7 mouse cellular contexts compared by ENCODE assay signal in the genomic region with DNA sequence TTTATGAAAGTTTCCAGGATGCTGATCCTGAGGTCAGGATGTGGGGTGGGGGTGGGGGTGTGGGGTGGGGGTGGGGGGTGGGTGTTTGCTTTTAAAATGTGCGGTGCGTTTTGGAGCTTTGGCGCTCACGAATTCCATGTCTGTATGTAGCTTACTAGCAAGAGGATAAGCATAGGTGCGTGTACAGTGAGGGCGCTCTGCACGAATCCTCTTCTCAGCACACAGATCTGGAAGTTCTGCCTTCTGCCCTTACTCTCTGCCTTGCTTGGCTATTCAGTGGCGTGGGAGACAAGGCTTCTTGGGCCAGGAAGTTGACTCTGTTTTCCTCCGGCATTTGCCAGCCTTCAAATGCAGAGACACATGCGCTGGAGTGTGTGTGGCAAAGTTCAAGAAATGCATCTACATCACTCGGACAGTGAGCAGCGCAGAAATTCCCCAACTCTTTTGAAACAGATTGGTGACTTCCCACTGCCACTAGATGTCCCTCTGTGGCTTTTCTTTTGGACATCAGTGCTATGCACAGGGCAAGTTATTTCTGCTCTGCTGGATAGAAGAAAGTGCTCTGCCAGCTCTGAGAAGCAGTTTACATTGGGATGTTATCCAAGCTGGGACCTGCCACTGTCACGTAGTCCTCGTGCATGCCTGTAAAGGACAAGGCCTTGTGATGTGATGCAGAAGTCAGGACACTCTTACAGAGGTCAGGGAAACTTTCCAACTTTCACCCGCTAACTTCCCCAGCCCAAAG. TPM values are rescaled to one million over a fixed set of nuclear protein-coding genes. Genes with fewer than 3 reads are reported as not detected.
DNase-seq lines count a peak whose midpoint lies in the region; ATAC-seq lines count a peak whose summit lies in the region.

No protein-coding gene starts in this region.

- 66% methylated on average over 15 of the region's 15 CpGs for WGBS in heart, embryonic 11.5 days (ENCODE audit: insufficient replicate concordance)

- no peaks in the 10 kb centered on the region for H3K9me3 ChIP-seq in heart, embryonic 11.5 days (replicated peaks; ENCODE audit: control insufficient read depth, low read length)

- 0 out of 2 replicates have a peak, but pooled peaks have one; percentile 25 for ATAC-seq in common myeloid progenitor, adult 5-6 weeks (replicated peaks; ENCODE audit: low read depth, poor library complexity, severe bottlenecking)
- ATAC-seq in heart, embryonic 11.5 days (replicated peaks; ENCODE audit: insufficient number of reproducible peaks, low FRiP score, low TSS enrichment), result peak; percentile 63; the same call in 1 of the 2 replicates
- ATAC-seq in granulocyte monocyte progenitor cell, adult 5-6 weeks (replicated peaks; ENCODE audit: poor library complexity, severe bottlenecking), result no peak

- H3K4me3 ChIP-seq in heart, embryonic 11.5 days (ENCODE audit: low read depth, low read length), result no peak overlapping the region

- no peaks in the 10 kb centered on the region for H3K4me1 ChIP-seq in heart, embryonic 11.5 days (ENCODE audit: control insufficient read depth, insufficient read depth, low read length)

- no peak overlapping the region for H3K9ac ChIP-seq in heart, embryonic 11.5 days (ENCODE audit: low read depth, low read length)

- H3K4me2 ChIP-seq in heart, embryonic 11.5 days, result no peak overlapping the region

- no peaks in the 10 kb centered on the region for H3K27me3 ChIP-seq in heart, embryonic 11.5 days (ENCODE audit: control insufficient read depth, insufficient read depth, low read length)

- peak; percentile 13 for DNase-seq in R1 (ENCODE audit: low read depth, low spot score)
- DNase-seq in kidney, postnatal 10 days, result peak; percentile 56
- peak; percentile 8 for DNase-seq in lung, postnatal 36 days
- peak; percentile 8 to 10 for DNase-seq in right cerebral cortex, postnatal 36 days (ENCODE audit: low spot score in 2 of 2)

- H3K36me3 ChIP-seq in heart, embryonic 11.5 days (ENCODE audit: control insufficient read depth, insufficient read depth, low read length), result no peaks in the 10 kb centered on the region

- H3K27ac ChIP-seq in heart, embryonic 11.5 days (ENCODE audit: low read depth, low read length), result no peak overlapping the region

RNA-seq across cellular contexts. Expression of a gene that starts 31.5 kb away (rescaled TPM):
- total RNA-seq in common myeloid progenitor, adult 5-6 weeks (2017), result 23.4 and 25.7 TPM in 2 replicates
- 76.1 and 76.6 TPM in 2 replicates for polyA plus RNA-seq in heart, embryonic 11.5 days (2014; fragmentation: Nextera tagmentation; extraction: Ambion mirVana)
- total RNA-seq in granulocyte monocyte progenitor cell, adult 5-6 weeks (2014; fragmentation: Nextera tagmentation), result 133 and 160 TPM in 2 replicates
- total RNA-seq in granulocyte monocyte progenitor cell, adult 5-6 weeks (2017), result 93.7 and 185 TPM in 2 replicates
